In genomic region chr16:37684259-37684633, GRCm38 (mm10) we compare ENCODE assay signal across 9 mouse cellular contexts. TPM values are rescaled to one million over a fixed set of nuclear protein-coding genes. Genes with fewer than 3 reads are reported as not detected.
DNase-seq lines count a peak whose midpoint lies in the region; ATAC-seq and TF ChIP-seq lines count a peak whose summit lies in the region.
"Had no signal": no experiment of that assay in that cellular context is flagged by ENCODE, and none has a peak within 500 bp of the region (broad histone marks: within the 10 kb centered on the region; RNA-seq: fewer than 3 reads in every experiment).

No protein-coding gene starts in this region.

- no peak for TF ChIP-seq CTCF in liver, embryonic 14.5 days (IDR thresholded peaks at IDR 0.05; ENCODE audit: low read depth)

- DNase-seq in kidney, adult 9 months = no peak
- DNase-seq in embryonic facial prominence, embryonic 11.5 days (ENCODE audit: low spot score) = peak; percentile 40
- DNase-seq in hindbrain, embryonic 11.5 days (ENCODE audit: low spot score) = no peak
- DNase-seq in liver, embryonic 14.5 days (ENCODE audit: low read depth in 3 of 3, low spot score in 3 of 3) = no peak
- DNase-seq in layer of hippocampus, adult 9-10 months (ENCODE audit: low spot score) = no peak

- peaks cover 15% of the 10 kb centered on the region for H3K4me1 ChIP-seq in kidney, embryonic 14.5 days (ENCODE audit: control insufficient read depth, insufficient read depth, low read length)
- H3K4me1 ChIP-seq in embryonic facial prominence, embryonic 11.5 days (ENCODE audit: control insufficient read depth, insufficient read depth, low read length) = no peaks in the 10 kb centered on the region; the same call in 1 of the 2 replicates
- peaks cover 13% of the 10 kb centered on the region; the same call in 1 of the 2 replicates for H3K4me1 ChIP-seq in hindbrain, embryonic 11.5 days (replicated peaks; ENCODE audit: control insufficient read depth, insufficient read depth, low read length)
- H3K4me1 ChIP-seq in liver, embryonic 14.5 days (replicated peaks; ENCODE audit: control insufficient read depth in 2 of 2, insufficient read depth in 2 of 2, low read length in 1 of 2) = peaks cover 8 to 35% of the 10 kb centered on the region in 2 experiments
- peaks cover 19% of the 10 kb centered on the region; the same call in 1 of the 2 replicates for H3K4me1 ChIP-seq in neural tube, embryonic 14.5 days (ENCODE audit: control insufficient read depth, insufficient read depth, low read length)

- peak; percentile 32; the same call in 1 of the 2 replicates for ATAC-seq in kidney, embryonic 14.5 days (ENCODE audit: low FRiP score, low TSS enrichment)
- ATAC-seq in embryonic facial prominence, embryonic 11.5 days (replicated peaks; ENCODE audit: insufficient number of reproducible peaks, low FRiP score, low TSS enrichment, low read depth) = no peak
- ATAC-seq in hindbrain, embryonic 11.5 days (ENCODE audit: low FRiP score) = no peak
- no peak for ATAC-seq in liver, embryonic 14.5 days (ENCODE audit: insufficient read depth)
- no peak for ATAC-seq in neural tube, embryonic 14.5 days (ENCODE audit: low read depth)
- no peak for ATAC-seq in megakaryocyte progenitor cell, adult 5-6 weeks (replicated peaks; ENCODE audit: poor library complexity)

- no peak for TF ChIP-seq EP300 in liver, embryonic 14.5 days (IDR thresholded peaks at IDR 0.05; ENCODE audit: low read depth)

- peak overlapping the region; percentile 12; the same call in 1 of the 2 replicates for H3K27ac ChIP-seq in kidney, embryonic 14.5 days (ENCODE audit: low read depth, low read length)
- no peak overlapping the region; the same call in 1 of the 2 replicates for H3K27ac ChIP-seq in embryonic facial prominence, embryonic 11.5 days (replicated peaks; ENCODE audit: low read depth, low read length)
- H3K27ac ChIP-seq in hindbrain, embryonic 11.5 days (ENCODE audit: low read depth, low read length) = peak overlapping the region; percentile 74
- no peak overlapping the region for H3K27ac ChIP-seq in liver, embryonic 14.5 days
- H3K27ac ChIP-seq in neural tube, embryonic 14.5 days (ENCODE audit: low read depth, low read length) = peak overlapping the region; percentile 75

- no peaks in the 10 kb centered on the region for H3K9me3 ChIP-seq in kidney, embryonic 14.5 days (ENCODE audit: control insufficient read depth, low read length)
- no peaks in the 10 kb centered on the region for H3K9me3 ChIP-seq in embryonic facial prominence, embryonic 11.5 days (replicated peaks; ENCODE audit: control insufficient read depth, low read length)
- H3K9me3 ChIP-seq in hindbrain, embryonic 11.5 days (ENCODE audit: control insufficient read depth, low read length) = no peaks in the 10 kb centered on the region
- no peaks in the 10 kb centered on the region for H3K9me3 ChIP-seq in liver, embryonic 14.5 days (ENCODE audit: control insufficient read depth, low read length)
- no peaks in the 10 kb centered on the region for H3K9me3 ChIP-seq in neural tube, embryonic 14.5 days (ENCODE audit: control insufficient read depth, low read length)
- H3K9me3 ChIP-seq: G1E had no signal

- peak overlapping the region; percentile 42 for H3K4me3 ChIP-seq in kidney, embryonic 14.5 days (ENCODE audit: low read length)
- H3K4me3 ChIP-seq in embryonic facial prominence, embryonic 11.5 days (ENCODE audit: low read depth, low read length) = no peak overlapping the region
- H3K4me3 ChIP-seq in hindbrain, embryonic 11.5 days (ENCODE audit: low read depth, low read length) = no peak overlapping the region
- peak overlapping the region in 1 of 2 experiments; percentile 48; a peak in 2 of 4 replicates for H3K4me3 ChIP-seq in liver, embryonic 14.5 days (ENCODE audit: insufficient read depth in 1 of 2, low read depth in 2 of 2, low read length in 2 of 2)
- peak overlapping the region; percentile 33; the same call in 1 of the 2 replicates for H3K4me3 ChIP-seq in neural tube, embryonic 14.5 days (ENCODE audit: low read depth, low read length)

- no peaks in the 10 kb centered on the region for H3K27me3 ChIP-seq in kidney, embryonic 14.5 days (ENCODE audit: control insufficient read depth, insufficient read depth, low read length)
- H3K27me3 ChIP-seq in embryonic facial prominence, embryonic 11.5 days (ENCODE audit: control insufficient read depth, insufficient read depth, low read length) = no peaks in the 10 kb centered on the region
- no peaks in the 10 kb centered on the region for H3K27me3 ChIP-seq in hindbrain, embryonic 11.5 days (ENCODE audit: control insufficient read depth, insufficient read depth, low read length)
- no peaks in the 10 kb centered on the region for H3K27me3 ChIP-seq in liver, embryonic 14.5 days (ENCODE audit: control insufficient read depth, insufficient read depth, low read length)
- no peaks in the 10 kb centered on the region for H3K27me3 ChIP-seq in neural tube, embryonic 14.5 days (ENCODE audit: control insufficient read depth, insufficient read depth, low read length)

- H3K9ac ChIP-seq in kidney, embryonic 14.5 days (ENCODE audit: low read depth, low read length) = peak overlapping the region; percentile 14; the same call in 1 of the 2 replicates
- peak overlapping the region; percentile 4 for H3K9ac ChIP-seq in embryonic facial prominence, embryonic 11.5 days (replicated peaks; ENCODE audit: low read length)
- peak overlapping the region; percentile 53 for H3K9ac ChIP-seq in hindbrain, embryonic 11.5 days (ENCODE audit: low read depth, low read length)
- H3K9ac ChIP-seq in liver, embryonic 14.5 days (replicated peaks) = no peak overlapping the region
- H3K9ac ChIP-seq in neural tube, embryonic 14.5 days (replicated peaks; ENCODE audit: low read depth, low read length) = peak overlapping the region; percentile 64; the same call in 1 of the 2 replicates

- H3K36me3 ChIP-seq in kidney, embryonic 14.5 days (ENCODE audit: control insufficient read depth, insufficient read depth, low read length) = no peaks in the 10 kb centered on the region
- H3K36me3 ChIP-seq in embryonic facial prominence, embryonic 11.5 days (replicated peaks; ENCODE audit: control insufficient read depth, insufficient read depth, low read depth, low read length) = no peaks in the 10 kb centered on the region
- no peaks in the 10 kb centered on the region for H3K36me3 ChIP-seq in hindbrain, embryonic 11.5 days (ENCODE audit: control insufficient read depth, insufficient read depth, low read length)
- no peaks in the 10 kb centered on the region for H3K36me3 ChIP-seq in liver, embryonic 14.5 days (replicated peaks; ENCODE audit: control insufficient read depth, insufficient read depth, low read depth)
- no peaks in the 10 kb centered on the region for H3K36me3 ChIP-seq in neural tube, embryonic 14.5 days (ENCODE audit: control insufficient read depth, insufficient read depth, low read length)
- H3K36me3 ChIP-seq: G1E had no signal

- 30% methylated on average over 8 of the region's 8 CpGs for WGBS in kidney, embryonic 14.5 days
- 18% methylated on average over 8 of the region's 8 CpGs for WGBS in embryonic facial prominence, embryonic 11.5 days
- WGBS in hindbrain, embryonic 11.5 days = 23% methylated on average over 8 of the region's 8 CpGs
- WGBS in liver, embryonic 14.5 days (ENCODE audit: insufficient replicate concordance) = 9% methylated on average over 8 of the region's 8 CpGs
- WGBS in neural tube, embryonic 14.5 days = 26% methylated on average over 8 of the region's 8 CpGs

- H3K4me2 ChIP-seq in kidney, embryonic 14.5 days (replicated peaks; ENCODE audit: low read depth, low read length) = peak overlapping the region; percentile 70
- H3K4me2 ChIP-seq in embryonic facial prominence, embryonic 11.5 days (ENCODE audit: low read depth, low read length) = peak overlapping the region; percentile 10; the same call in 1 of the 2 replicates
- peak overlapping the region; percentile 56; the same call in 1 of the 2 replicates for H3K4me2 ChIP-seq in hindbrain, embryonic 11.5 days (replicated peaks; ENCODE audit: low read depth, low read length)
- peak overlapping the region; percentile 80 for H3K4me2 ChIP-seq in liver, embryonic 14.5 days (ENCODE audit: low read depth)
- H3K4me2 ChIP-seq in neural tube, embryonic 14.5 days (ENCODE audit: low read depth, low read length) = peak overlapping the region; percentile 50; the same call in 1 of the 2 replicates

RNA-seq across cellular contexts. Expression of gene Ndufb4, which starts 30.0 kb away (rescaled TPM):
- polyA plus RNA-seq in kidney, embryonic 14.5 days (2014; fragmentation: Nextera tagmentation; extraction: Ambion mirVana) = 58.1 and 71.9 TPM in 2 replicates
- 56.3 and 59.0 TPM in 2 replicates for polyA plus RNA-seq in embryonic facial prominence, embryonic 11.5 days (2014; fragmentation: Nextera tagmentation; extraction: Ambion mirVana)
- 54.0 and 60.0 TPM in 2 replicates for polyA plus RNA-seq in hindbrain, embryonic 11.5 days (2014; fragmentation: Nextera tagmentation; extraction: Ambion mirVana)
- 23.9 and 34.3 TPM in 2 replicates for polyA plus RNA-seq in liver, embryonic 14.5 days (2012; rRNA removed)
- polyA plus RNA-seq in liver, embryonic 14.5 days (2014; fragmentation: Nextera tagmentation; extraction: Ambion mirVana) = 47.2 and 52.9 TPM in 2 replicates
- 69.3 and 73.0 TPM in 2 replicates for polyA plus RNA-seq in neural tube, embryonic 14.5 days (2014; fragmentation: Nextera tagmentation; extraction: Ambion mirVana)
- 29.7 and 53.1 TPM in 2 replicates for total RNA-seq in megakaryocyte progenitor cell, adult 5-6 weeks (2015)
- total RNA-seq in megakaryocyte progenitor cell, adult 5-6 weeks (2017) = 13.1 and 26.8 TPM in 2 replicates

Comparison
In these comparisons a context has a peak if more than half of its experiments do, and no peak if none do; other contexts are left out.
1. H3K27ac ChIP-seq: peak in kidney, embryonic 14.5 days (single experiment), hindbrain, embryonic 11.5 days (single experiment) and neural tube, embryonic 14.5 days (single experiment); none in embryonic facial prominence, embryonic 11.5 days (single experiment) and liver, embryonic 14.5 days (single experiment).
2. H3K4me2 ChIP-seq: peak in every context shown above with its lines; median percentile 80 in liver, embryonic 14.5 days; 70 in kidney, embryonic 14.5 days; 56 in hindbrain, embryonic 11.5 days; 50 in neural tube, embryonic 14.5 days; 10 in embryonic facial prominence, embryonic 11.5 days.
3. H3K4me3 ChIP-seq: peak in kidney, embryonic 14.5 days (single experiment) and neural tube, embryonic 14.5 days (single experiment); none in embryonic facial prominence, embryonic 11.5 days (single experiment) and hindbrain, embryonic 11.5 days (single experiment).